Mouse (Mus musculus) embryonic facial prominence, embryonic 14.5 days (tissue): ENCODE measurements at regions not wholly inside any gene's neighbourhood (a gene's known extent, or its start where the extent isn't known, plus 50 kb on each side); places are given as distances from the start of the nearest gene placed in this dataset.

Experiments used
- ATAC-seq: fragments of 200-750 bp; cut with Nextera tagmentation; 2 replicates; pipeline ENCODE4 v1.8.0; 2017; ENCODE audit warnings: low read depth, moderate number of reproducible peaks, moderate TSS enrichment
- DNase-seq: peaks from one replicate; pipeline ENCODE4 v3.0.0-alpha.2; 2015; ENCODE audit warnings: low spot score
- H3K27ac ChIP-seq: fragments of 300-500 bp; sonication (generic); replicated peaks from 2 replicates; pipeline ENCODE4 v1.5.1; 2014; ENCODE audit warnings: low read depth, mild to moderate bottlenecking, low read length, moderate library complexity
- H3K27me3 ChIP-seq: fragments of 300-500 bp; sonication (generic); replicated peaks from 2 replicates; pipeline ENCODE4 v1.6.1; 2014; ENCODE audit warnings: low read length; ENCODE audit not compliant: control insufficient read depth, insufficient read depth
- H3K36me3 ChIP-seq: fragments of 300-500 bp; sonication (generic); 2 replicates; pipeline ENCODE4 v1.6.1; 2014; ENCODE audit warnings: low read length, mixed read lengths; ENCODE audit not compliant: control insufficient read depth, insufficient read depth
- H3K4me1 ChIP-seq: fragments of 300-500 bp; sonication (generic); 2 replicates; pipeline ENCODE4 v1.6.1; 2014; ENCODE audit warnings: antibody characterized with exemption, low read length; ENCODE audit not compliant: control insufficient read depth, insufficient read depth
- H3K4me2 ChIP-seq: fragments of 300-500 bp; sonication (generic); 2 replicates; pipeline ENCODE4 v1.6.1; 2014; ENCODE audit warnings: low read depth, mild to moderate bottlenecking, low read length, moderate library complexity, mixed read lengths
- H3K4me3 ChIP-seq: fragments of 300-500 bp; sonication (generic); 2 replicates; pipeline ENCODE4 v1.5.1; 2014; ENCODE audit warnings: low read depth, mild to moderate bottlenecking, low read length
- H3K9ac ChIP-seq: fragments of 300-500 bp; sonication (generic); 2 replicates; pipeline ENCODE4 v1.6.1; 2014; ENCODE audit warnings: low read depth, mild to moderate bottlenecking, low read length, moderate library complexity, mixed read lengths
- H3K9me3 ChIP-seq: fragments of 300-500 bp; sonication (generic); 2 replicates; pipeline ENCODE4 v1.6.1; 2016; ENCODE audit warnings: low read length; ENCODE audit not compliant: control insufficient read depth
- WGBS: fragments of 180-500 bp; shearing (Covaris S2); extraction: QIAGEN DNeasy Blood & Tissue Kit; methylation state at CpG from one replicate; pipeline ENCODE4 v1.1.7; 2014; 5-methylcytosine and 5-hydroxymethylcytosine counted together

- no peak for ATAC-seq
- no peak overlapping the region for H3K4me3 ChIP-seq
- WGBS, result 68% methylated on average over 10 of the region's 10 CpGs
- H3K9ac ChIP-seq, result no peak overlapping the region
- H3K36me3 ChIP-seq, result no peaks in the 10 kb centered on the region
- no peak overlapping the region for H3K4me2 ChIP-seq
- H3K27me3 ChIP-seq, result no peaks in the 10 kb centered on the region
- H3K9me3 ChIP-seq, result no peaks in the 10 kb centered on the region
- no peaks in the 10 kb centered on the region for H3K4me1 ChIP-seq
- no peak for DNase-seq
- H3K27ac ChIP-seq, result no peak overlapping the region
Measured at GRCm38 (mm10) chr1:12615733-12616481, 1202.0 kb downstream of the A830018L16Rik start.

DNA sequence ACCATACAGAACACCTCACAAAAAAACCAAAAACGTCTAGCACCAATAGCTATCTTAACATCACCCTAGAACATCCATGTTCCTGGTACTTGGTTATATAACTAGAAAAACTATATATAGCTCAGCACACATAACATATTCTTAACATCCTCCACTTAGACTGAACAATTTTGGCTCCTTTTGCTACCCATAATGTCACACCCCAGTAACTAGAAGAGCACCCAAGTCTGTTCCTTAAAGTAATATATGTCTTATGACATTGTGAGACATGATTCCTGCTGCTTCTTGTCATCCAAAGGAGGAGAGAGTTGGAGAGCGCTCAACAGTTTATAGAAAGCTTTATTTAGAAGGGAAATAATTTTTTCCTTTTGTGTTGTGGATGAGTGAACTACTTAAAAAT, 1206.1 kb downstream of the A830018L16Rik start:
- H3K4me2 ChIP-seq, result no peak overlapping the region
- 75% methylated on average over 2 of the region's 2 CpGs for WGBS
- H3K27me3 ChIP-seq, result no peaks in the 10 kb centered on the region
- ATAC-seq (no peak), DNase-seq (no peak)
- H3K9ac ChIP-seq, result no peak overlapping the region
- no peaks in the 10 kb centered on the region for H3K36me3 ChIP-seq
- no peaks in the 10 kb centered on the region for H3K9me3 ChIP-seq
- H3K27ac ChIP-seq, result no peak overlapping the region
- H3K4me3 ChIP-seq, result no peak overlapping the region
- no peaks in the 10 kb centered on the region for H3K4me1 ChIP-seq

DNA sequence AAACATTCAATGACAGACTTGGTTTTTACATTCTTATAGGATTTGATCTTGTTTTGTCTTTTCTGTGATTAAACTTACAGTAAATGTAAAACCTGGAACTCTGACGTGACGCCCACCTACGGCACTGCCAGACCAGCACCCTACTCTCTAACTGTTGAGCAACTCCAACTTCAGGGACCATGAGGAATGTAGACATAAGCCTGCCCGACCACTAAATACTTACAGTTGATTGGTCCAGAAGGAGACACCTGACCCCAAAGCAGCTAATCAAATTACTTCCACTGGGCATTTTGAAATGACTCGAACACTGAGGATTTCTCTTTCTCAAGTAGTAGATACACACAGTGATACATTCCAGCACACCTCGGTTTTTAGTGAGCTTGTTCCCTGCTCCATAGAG, 1206.9 kb downstream of the A830018L16Rik start:
- no peak overlapping the region for H3K4me2 ChIP-seq
- H3K27me3 ChIP-seq, result no peaks in the 10 kb centered on the region
- no peak for ATAC-seq
- H3K27ac ChIP-seq, result no peak overlapping the region
- 76% methylated on average over 6 of the region's 6 CpGs for WGBS
- no peak overlapping the region for H3K4me3 ChIP-seq
- H3K9ac ChIP-seq, result no peak overlapping the region
- DNase-seq, result no peak
- H3K36me3 ChIP-seq, result no peaks in the 10 kb centered on the region
- H3K9me3 ChIP-seq, result no peaks in the 10 kb centered on the region
- H3K4me1 ChIP-seq, result no peaks in the 10 kb centered on the region

- H3K27me3 ChIP-seq, result no peaks in the 10 kb centered on the region
- H3K4me1 ChIP-seq, result no peaks in the 10 kb centered on the region
- no peak for ATAC-seq
- no peaks in the 10 kb centered on the region for H3K9me3 ChIP-seq
- no peaks in the 10 kb centered on the region for H3K36me3 ChIP-seq
- DNase-seq, result no peak
- H3K9ac ChIP-seq, result no peak overlapping the region
- 97% methylated on average over 4 of the region's 4 CpGs for WGBS
- H3K27ac ChIP-seq, result no peak overlapping the region
- H3K4me3 ChIP-seq, result no peak overlapping the region
- no peak overlapping the region for H3K4me2 ChIP-seq
Measured at GRCm38 (mm10) chr1:12623158-12623557, 1209.3 kb downstream of the A830018L16Rik start.

- no peak overlapping the region for H3K4me2 ChIP-seq
- no peak overlapping the region for H3K9ac ChIP-seq
- no peak for ATAC-seq
- H3K27ac ChIP-seq, result no peak overlapping the region
- no peak overlapping the region for H3K4me3 ChIP-seq
- no peaks in the 10 kb centered on the region for H3K4me1 ChIP-seq
- H3K36me3 ChIP-seq, result no peaks in the 10 kb centered on the region
- no peak for DNase-seq
- 87% methylated on average over 3 of the region's 3 CpGs for WGBS
- H3K27me3 ChIP-seq, result no peaks in the 10 kb centered on the region
- H3K9me3 ChIP-seq, result no peaks in the 10 kb centered on the region
Measured at GRCm38 (mm10) chr1:12633049-12633448, 1219.1 kb downstream of the A830018L16Rik start.

- DNase-seq, result no peak
Measured at GRCm38 (mm10) chr1:12636326-12637147, 1222.6 kb downstream of the A830018L16Rik start.

GRCm38 (mm10) chr1:12640983-12641382, 1227.1 kb downstream of the A830018L16Rik start:
- 68% methylated on average over 4 of the region's 4 CpGs for WGBS
- no peak overlapping the region for H3K27ac ChIP-seq
- H3K27me3 ChIP-seq, result no peaks in the 10 kb centered on the region
- H3K4me3 ChIP-seq, result no peak overlapping the region
- H3K4me2 ChIP-seq, result no peak overlapping the region
- H3K36me3 ChIP-seq, result no peaks in the 10 kb centered on the region
- no peak for DNase-seq
- ATAC-seq, result no peak
- no peaks in the 10 kb centered on the region for H3K4me1 ChIP-seq
- no peak overlapping the region for H3K9ac ChIP-seq
- H3K9me3 ChIP-seq, result no peaks in the 10 kb centered on the region

More at GRCm38 (mm10) chr1:12636326-12637147, 1222.6 kb downstream of the A830018L16Rik start:
- 46% methylated on average over 9 of the region's 9 CpGs for WGBS
- Histone ChIP-seq H3K4me3 (no peak overlapping the region), H3K27ac (no peak overlapping the region), H3K4me2 (no peak overlapping the region), H3K9ac (no peak overlapping the region), H3K4me1 (no peaks in the 10 kb centered on the region), H3K9me3 (no peaks in the 10 kb centered on the region), H3K27me3 (no peaks in the 10 kb centered on the region), H3K36me3 (no peaks in the 10 kb centered on the region)
- no peak for ATAC-seq
